Mouse (Mus musculus) spleen, postnatal 14 days (tissue): ENCODE measurements around the gene She.

Source experiments
- DNase-seq, 2 experiments: peaks; one replicate each; pipeline ENCODE4 v3.0.0; 2021 to 2022; ENCODE audit warnings: low spot score in 2 of 2

Gene She

DNA sequence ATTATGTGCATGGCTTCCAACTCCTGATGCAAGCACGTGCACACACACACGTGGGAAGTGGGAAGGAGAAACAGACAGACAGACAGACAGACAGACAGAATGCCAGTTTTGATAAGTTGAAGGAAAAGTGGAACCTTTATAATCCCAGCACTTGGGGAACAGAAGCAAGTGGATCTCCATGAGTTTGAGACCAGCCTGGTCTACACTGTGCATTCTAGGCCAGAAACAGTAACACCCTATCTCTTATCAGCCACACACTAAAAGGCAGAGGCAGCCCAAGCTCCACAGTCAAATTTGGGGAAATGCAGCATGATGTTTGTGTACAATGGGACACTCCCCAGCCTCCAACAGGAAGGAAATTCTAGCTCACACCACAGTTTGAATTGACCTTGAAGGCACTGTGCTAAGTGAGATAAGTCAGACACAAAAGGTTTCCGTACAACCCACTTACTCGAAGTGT, 52.4 kb downstream of the She start:
- no peak for DNase-seq

DNA sequence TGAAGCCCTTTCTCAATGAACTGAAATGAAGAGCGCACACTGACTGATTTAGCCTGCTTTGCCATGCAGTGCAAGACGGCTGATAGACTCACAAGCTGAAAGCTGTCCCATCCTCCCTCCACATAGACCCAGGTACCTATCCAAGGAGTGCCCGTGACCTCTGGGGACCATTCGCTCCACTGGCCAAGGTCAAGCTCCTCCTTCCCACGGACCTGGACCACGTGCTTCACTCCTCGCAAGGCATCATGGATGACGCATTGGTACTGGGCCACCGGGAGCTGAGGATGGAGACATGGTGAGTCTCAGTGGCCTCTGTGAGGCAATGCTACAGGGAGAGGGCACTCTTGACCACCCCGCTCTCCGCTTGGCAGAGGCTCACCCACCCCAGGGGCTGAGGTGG, 54.6 kb downstream of the She start:
- DNase-seq = no peak

DNA sequence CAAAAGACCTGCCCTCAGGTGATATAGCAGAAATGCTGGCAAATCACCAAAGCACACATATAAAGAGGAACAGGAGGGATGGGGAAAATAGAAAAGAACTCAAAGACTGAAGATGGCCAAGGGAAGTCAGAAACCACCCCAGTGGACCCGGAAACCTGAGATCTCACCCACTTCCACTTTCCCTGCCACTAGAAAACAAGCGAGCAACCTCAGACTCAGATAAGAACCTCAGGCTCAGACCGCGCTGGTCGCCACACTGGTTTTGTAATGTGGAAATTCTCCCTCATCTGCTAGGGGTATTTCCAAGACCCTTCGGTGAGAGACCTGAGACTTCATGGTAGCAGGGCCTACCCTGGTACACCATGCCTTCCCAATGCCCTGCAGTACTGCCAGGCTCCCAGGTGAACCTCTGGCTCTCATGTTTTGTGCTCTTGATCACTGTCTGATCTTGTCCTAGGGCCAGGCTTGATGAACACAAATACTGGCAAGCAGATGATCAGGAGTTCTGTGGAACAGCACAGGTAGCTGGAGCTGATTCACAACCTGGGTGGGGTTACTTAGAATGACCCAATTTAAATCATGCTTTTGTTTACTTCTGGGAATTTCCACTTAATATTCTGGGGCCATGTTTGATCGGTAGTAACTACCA, 56.5 kb downstream of the She start:
- no peak for DNase-seq

DNA sequence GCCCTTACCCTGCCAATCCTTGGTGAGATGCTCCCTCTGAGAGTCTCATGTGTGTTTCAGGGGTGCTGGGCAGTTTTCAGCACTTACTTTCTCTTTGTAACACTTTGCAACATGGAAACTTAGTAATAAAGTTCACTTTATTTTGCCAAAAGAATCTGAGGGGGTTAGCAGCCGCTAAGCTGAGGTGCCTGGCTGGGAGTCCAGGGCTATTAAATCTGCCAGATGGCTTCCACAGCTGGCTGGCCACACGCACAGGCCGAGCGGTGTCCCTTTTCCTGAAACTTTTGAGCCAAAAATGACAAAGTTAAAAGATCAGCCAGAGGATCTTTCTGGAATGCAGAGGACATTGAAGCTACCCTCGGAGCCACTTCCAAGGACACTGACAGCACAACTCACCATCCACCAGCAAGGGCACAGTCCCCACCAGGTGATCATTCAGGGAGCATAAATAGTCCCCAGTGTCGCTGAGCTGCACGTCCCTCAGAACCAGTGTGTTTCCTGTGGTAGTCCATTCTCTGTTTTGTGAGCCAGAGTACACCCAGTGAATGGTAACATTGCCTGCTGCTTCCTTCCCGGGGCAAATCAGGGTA, 58.8 kb downstream of the She start:
- DNase-seq = no peak

DNA sequence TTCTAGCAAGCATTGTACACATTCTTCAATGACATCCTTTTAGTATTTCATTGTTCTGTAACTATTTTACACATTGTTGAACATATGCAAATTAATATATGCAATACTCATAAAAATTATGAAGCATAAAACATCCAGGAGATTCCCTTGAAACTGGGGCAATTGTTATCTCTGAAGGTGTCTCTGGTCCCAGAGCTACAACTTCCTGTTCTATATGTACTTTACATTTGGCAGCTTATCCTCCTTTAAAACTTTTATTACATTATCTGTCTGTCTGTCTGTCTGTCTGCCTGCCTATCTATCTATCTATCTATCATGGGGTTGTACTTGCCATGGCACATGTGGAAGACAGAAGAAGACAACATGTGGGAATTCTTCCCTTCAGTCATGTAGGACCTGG, 60.5 kb downstream of the She start:
- DNase-seq = no peak

DNA sequence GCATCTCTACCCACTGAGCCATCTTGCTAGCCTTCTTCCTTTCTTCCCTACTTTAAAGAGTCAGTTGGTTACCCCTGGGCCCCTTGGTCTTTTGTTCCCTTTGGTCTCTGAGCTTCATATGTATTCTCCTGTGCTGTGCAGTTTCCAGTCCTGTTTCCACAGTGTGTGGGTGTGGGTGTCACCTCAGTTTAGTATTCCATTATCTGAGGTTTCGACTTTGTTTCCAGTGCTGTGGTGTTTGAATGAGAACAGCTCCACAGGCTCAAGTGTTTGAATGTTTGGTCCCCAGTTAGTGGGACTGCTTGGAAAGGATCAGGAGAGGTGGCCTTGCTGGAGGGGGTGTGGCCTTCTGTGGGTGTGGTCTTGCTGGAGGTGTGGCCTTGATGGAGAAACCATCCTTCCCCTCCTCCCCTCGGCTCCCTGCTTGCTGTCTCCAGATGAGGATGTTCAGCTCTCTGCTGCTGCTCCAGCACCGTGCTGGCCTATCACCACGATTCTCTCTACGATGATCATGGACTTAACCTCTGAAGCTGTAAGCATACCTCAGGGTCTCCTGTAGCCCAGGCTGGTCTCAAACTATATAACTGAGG, 61.4 kb downstream of the She start:
- no peak for DNase-seq

DNA sequence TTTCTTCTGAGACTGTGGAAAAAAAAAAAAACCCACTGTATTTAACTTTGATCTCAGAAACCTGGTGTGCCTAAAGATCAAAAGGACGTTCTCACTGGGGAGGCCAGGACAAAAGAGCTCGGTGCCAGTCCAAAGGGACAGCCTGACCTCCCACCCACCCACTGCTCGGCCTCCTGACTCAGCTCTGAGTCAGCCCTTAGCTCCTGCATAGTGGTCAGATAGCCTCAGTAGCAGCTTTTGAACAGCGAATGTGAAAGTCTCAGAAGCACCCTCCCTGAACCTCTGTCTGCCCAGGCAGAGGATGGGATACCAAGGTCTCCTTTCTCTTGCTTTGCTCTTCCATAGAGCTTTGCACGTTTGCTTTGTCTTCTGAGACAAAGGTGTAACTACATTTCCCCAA, 65.4 kb downstream of the She start:
- no peak for DNase-seq

DNA sequence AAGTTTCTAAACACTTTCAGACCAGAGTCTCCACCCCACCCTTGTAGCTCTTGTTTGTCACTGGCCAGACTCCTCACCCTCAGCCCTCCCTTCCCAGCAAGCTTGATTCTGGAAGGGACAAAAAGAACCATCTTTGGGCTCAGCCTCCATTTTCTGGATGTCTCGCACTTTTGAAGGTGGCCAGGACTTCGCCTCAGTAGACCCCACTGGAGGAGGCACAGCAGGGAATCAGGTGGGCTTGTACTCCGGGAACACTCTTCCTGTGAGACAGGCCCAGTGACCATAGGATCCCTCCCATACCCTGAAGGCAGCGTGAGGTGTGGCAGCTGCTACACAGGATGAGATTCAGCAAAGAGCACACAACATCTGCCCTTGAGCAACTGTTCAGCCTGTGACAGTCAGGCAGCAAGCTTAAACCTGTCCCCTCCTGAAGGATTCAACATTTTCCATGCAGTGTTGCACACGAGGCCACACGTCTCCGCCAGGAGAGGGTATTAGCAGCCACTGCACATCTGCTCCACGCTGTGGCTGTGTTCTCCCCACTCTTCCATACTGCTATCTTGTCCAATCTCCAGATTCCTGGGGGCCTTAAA, 66.1 kb downstream of the She start:
- DNase-seq = no peak

DNA sequence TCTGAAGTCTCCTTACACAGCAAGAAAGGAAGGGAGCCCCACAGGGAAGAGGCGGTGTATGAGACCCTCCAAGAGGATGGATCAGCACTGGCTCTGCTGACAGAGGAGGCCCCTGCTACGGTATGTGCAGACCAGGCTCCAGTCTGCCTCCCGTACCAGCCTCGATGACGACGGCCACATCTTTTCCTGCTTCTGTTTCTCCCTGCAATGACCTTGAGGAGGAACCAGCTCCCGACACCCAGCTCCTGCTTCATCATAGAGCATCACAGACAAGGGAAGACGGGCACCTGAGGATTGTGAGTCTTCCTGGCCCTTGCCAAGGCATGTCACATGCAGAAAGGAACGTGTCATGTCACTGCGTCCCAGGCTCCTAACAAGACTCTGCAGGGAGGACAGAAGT, 66.8 kb downstream of the She start:
- no peak for DNase-seq

DNA sequence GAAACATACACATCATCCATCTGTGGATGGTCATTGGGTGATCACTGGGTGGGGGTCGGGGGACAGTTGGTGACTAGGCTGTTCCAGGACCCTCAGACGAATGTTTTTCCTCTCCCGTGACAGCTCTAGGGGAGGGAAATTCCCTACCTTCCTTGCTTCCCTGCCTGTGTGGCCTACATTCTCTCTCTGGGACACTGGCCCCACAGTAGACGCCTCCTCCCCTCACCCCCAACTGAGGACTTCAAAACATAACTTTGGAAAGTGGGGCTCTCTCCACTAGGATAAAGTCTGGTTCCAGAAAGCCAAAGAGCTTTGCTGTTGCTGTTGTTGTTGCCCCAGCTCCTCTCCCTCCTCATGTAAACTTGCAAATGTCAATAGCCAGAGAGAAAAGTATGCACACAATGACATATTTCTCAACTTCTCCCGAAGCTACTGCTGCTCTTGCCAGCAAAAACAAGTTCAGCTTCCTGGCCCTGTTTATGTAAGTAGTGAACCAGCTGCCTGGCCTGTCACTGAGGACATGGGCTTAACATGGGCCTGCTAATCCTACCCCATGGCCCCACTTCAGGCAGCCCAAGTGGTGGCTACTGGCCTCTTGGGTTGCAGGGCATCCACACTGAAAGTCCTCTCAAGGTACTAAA, 67.8 kb downstream of the She start:
- no peak for DNase-seq

DNA sequence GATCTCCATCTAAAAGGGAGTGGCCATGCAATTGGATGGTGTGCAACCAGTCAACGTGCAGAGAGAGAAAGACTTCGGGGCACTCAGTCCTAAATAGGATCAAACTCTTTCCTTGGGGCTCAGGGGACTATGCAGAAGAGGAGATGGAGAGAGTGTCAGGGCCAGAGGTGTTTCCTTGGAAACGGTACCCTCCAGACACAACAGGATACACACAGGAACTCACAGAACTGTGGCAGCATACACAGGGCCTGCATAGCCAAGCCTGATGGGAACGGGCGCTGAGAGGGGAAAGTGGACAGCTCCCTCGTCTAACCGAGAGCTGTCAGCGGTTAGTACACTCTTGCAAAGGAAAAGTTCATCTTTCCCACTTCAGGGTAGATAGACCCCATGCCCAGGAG, 68.3 kb downstream of the She start:
- DNase-seq = no peak

DNA sequence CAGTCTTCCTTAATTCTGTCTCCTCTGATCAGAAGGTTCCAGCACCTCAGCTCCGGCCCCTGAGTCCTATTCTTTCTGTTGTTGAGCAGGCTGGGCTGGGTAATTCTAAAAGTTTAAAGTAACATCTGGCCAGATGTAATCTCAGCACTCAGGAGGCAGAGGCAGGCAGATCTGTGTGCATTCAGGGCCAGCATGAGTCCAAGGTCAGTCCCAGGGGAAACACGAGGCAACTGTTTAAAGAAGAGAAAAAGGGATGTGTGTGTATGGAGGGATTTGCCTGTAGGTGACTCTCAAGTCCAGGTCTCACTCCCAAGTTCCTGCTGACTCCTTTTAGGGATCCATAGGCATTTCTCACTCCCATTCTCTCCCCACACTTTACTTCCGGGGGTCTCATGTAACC, 76.7 kb downstream of the She start:
- DNase-seq = no peak
